Mouse (Mus musculus) CH12.LX (cell line): ENCODE results near the gene Mef2a. TPM values are rescaled to one million over a fixed set of nuclear protein-coding genes. Genes with fewer than 3 reads are reported as not detected.

ENCODE experiments used
- DNase-seq: peaks from one replicate; pipeline ENCODE4 v3.0.0-alpha.2; 2013; ENCODE audit errors: extremely low read depth
- H3K27ac ChIP-seq: 2 replicates; pipeline ENCODE4 v1.5.1; 2012; ENCODE audit warnings: low read depth, mild to moderate bottlenecking, control low read depth, moderate library complexity; ENCODE audit not compliant: insufficient read depth
- H3K27me3 ChIP-seq: replicated peaks from 2 replicates; pipeline ENCODE3; 2012; ENCODE audit warnings: inconsistent platforms
- H3K36me3 ChIP-seq, 2 experiments: replicated peaks in 1 of 2; 2 replicates each; pipeline versions ENCODE3 to v1.6.1; 2012; ENCODE audit warnings: inconsistent platforms in 1 of 2, low read length in 1 of 2, mild to moderate bottlenecking in 1 of 2, mixed read lengths in 1 of 2, moderate library complexity in 1 of 2; ENCODE audit not compliant: control insufficient read depth in 1 of 2, insufficient read depth in 1 of 2
- H3K4me1 ChIP-seq, 2 experiments: 2 replicates each; pipeline ENCODE4 v1.6.1; 2012; ENCODE audit warnings: inconsistent platforms in 1 of 2, moderate library complexity in 1 of 2; ENCODE audit not compliant: insufficient read depth in 2 of 2, control insufficient read depth in 1 of 2
- H3K4me2 ChIP-seq: 2 replicates; pipeline ENCODE4 v1.6.1; 2012; ENCODE audit warnings: low read depth, mild to moderate bottlenecking, control low read depth; ENCODE audit not compliant: poor library complexity, insufficient read depth, severe bottlenecking
- H3K4me3 ChIP-seq, 3 experiments: fragments of 150-350 bp in 1 of 3; sonication (generic) in 1 of 3; replicated peaks in 1 of 3; 2 replicates each; pipeline versions ENCODE3 to v1.5.1; 2011 to 2012; ENCODE audit warnings: low read depth in 2 of 3, low read length in 2 of 3, mild to moderate bottlenecking in 2 of 3, moderate library complexity in 2 of 3, control low read depth in 1 of 3, improper control_type of control experiment in 1 of 3, inconsistent platforms in 1 of 3, mixed read lengths in 1 of 3; ENCODE audit not compliant: poor library complexity in 1 of 3
- H3K79me2 ChIP-seq: replicated peaks from 2 replicates; pipeline ENCODE4 v1.6.1; 2012; ENCODE audit warnings: mild to moderate bottlenecking, moderate library complexity; ENCODE audit not compliant: control insufficient read depth, poor library complexity, insufficient read depth, severe bottlenecking; ENCODE audit errors: extremely low read depth
- H3K9ac ChIP-seq: 2 replicates; pipeline ENCODE4 v1.6.1; 2012; ENCODE audit warnings: low read depth, mild to moderate bottlenecking, control low read depth, moderate library complexity; ENCODE audit not compliant: insufficient read depth
- H3K9me3 ChIP-seq: replicated peaks from 2 replicates; pipeline ENCODE3; 2012; ENCODE audit warnings: low read length, inconsistent platforms, mixed read lengths
- GABPA ChIP-seq: IDR thresholded peaks from 2 replicates; pipeline ENCODE4 v1.6.1; 2012; ENCODE audit warnings: low read depth, low read length, improper control_type of control experiment, inconsistent platforms; ENCODE audit not compliant: insufficient replicate concordance
- HCFC1 ChIP-seq: IDR thresholded peaks from 2 replicates; pipeline ENCODE4 v1.6.1; 2012; ENCODE audit warnings: low read depth, mild to moderate bottlenecking, inconsistent platforms, low read length, improper control_type of control experiment
- JUND ChIP-seq: conservative IDR thresholded peaks from 2 replicates; pipeline ENCODE4 v1.6.1; 2011; ENCODE audit warnings: low read depth, low read length, improper control_type of control experiment
- KAT2A ChIP-seq: IDR thresholded peaks from 2 replicates; pipeline ENCODE4 v1.6.1; 2012; ENCODE audit warnings: low read length, improper control_type of control experiment, inconsistent platforms; ENCODE audit not compliant: insufficient replicate concordance
- MAFK ChIP-seq: IDR thresholded peaks from 2 replicates; pipeline ENCODE4 v1.6.1; 2011; ENCODE audit warnings: low read length, improper control_type of control experiment; ENCODE audit not compliant: insufficient replicate concordance
- MAZ ChIP-seq: IDR thresholded peaks from 2 replicates; pipeline ENCODE4 v1.6.1; 2012; ENCODE audit warnings: low read depth, mild to moderate bottlenecking, inconsistent platforms, low read length, improper control_type of control experiment, moderate library complexity
- MYC ChIP-seq: IDR thresholded peaks from 2 replicates; pipeline ENCODE4 v1.6.1; 2011; ENCODE audit warnings: low read depth, mild to moderate bottlenecking, improper control_type of control experiment, low read length
- RAD21 ChIP-seq: IDR thresholded peaks from 2 replicates; pipeline ENCODE4 v1.6.1; 2011; ENCODE audit warnings: low read depth, mild to moderate bottlenecking, low read length, improper control_type of control experiment, moderate library complexity
- SIN3A ChIP-seq: IDR thresholded peaks from 2 replicates; pipeline ENCODE4 v1.6.1; 2012; ENCODE audit warnings: low read length, improper control_type of control experiment, inconsistent platforms
- USF2 ChIP-seq: conservative IDR thresholded peaks from 2 replicates; pipeline ENCODE4 v1.6.1; 2011; ENCODE audit warnings: low read depth, low read length, improper control_type of control experiment
- ZC3H11A ChIP-seq: IDR thresholded peaks from 2 replicates; pipeline ENCODE4 v1.6.1; 2012; ENCODE audit warnings: low read depth, mild to moderate bottlenecking, inconsistent platforms, low read length, improper control_type of control experiment
- ZNF384 ChIP-seq: IDR thresholded peaks from 2 replicates; pipeline ENCODE4 v1.6.1; 2012; ENCODE audit warnings: low read depth, low read length, improper control_type of control experiment, inconsistent platforms
- dilution Hi-C: fragments of 300-500 bp; cut with MboI; formaldehyde crosslinking; loops from 2 replicates; pipeline ENCODE4 v1.14.3; 2020; ENCODE audit warnings: low sequenced_read_pairs; ENCODE audit not compliant: extremely low pct_unique_long_range_greater_than_20kb, extremely low pct_ligation_motif_present
- in situ Hi-C: fragments of 300-500 bp; cut with MboI; formaldehyde crosslinking; loops from 3 replicates; pipeline ENCODE4 v1.14.3; 2019; ENCODE audit warnings: low sequenced_read_pairs, low pct_ligation_motif_present, low pct_unique_long_range_greater_than_20kb, mixed read lengths
- polyA plus RNA-seq: library from polyadenylated mRNA; unstranded; fragments of >175 nt; gene quantifications from 2 replicates; pipeline ENCODE4 v1.2.1, GENCODE M21; 2012; ENCODE audit warnings: low read depth; ENCODE audit not compliant: insufficient read length
- total RNA-seq, 2 experiments: library from RNA; depleted of rRNA; stranded (reverse); fragments of 300-350 nt in 1 of 2; fragments of >200 nt in 1 of 2; gene quantifications; 2 replicates each; pipeline ENCODE4 v1.2.3; 2012 to 2014

Gene Mef2a
- total and polyA plus RNA-seq, 3 experiments: 40.1 to 100 (median 42.2) TPM

DNA sequence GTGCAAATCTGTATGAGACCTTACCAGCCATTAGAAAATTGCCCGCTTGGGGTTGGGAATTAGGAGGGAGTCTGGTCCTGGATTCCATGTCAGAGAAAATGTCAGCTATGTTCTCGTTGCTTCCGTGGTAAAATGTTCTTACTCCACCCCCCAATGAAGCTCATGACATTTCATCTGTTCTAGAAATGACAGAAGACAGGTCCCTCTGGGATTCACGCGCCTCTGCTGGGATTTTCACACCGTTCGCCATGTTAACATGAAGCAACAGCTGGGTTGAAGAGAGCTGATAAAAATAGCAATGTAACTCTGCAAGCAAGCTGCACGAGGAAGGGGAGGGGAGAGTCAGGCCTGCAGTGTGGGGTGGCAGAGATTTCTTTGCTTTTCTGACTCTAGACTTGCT is 42.1 kb upstream of the Mef2a start (continued):
- TF ChIP-seq MYC: peak; percentile 96
- peak; percentile 86 for TF ChIP-seq KAT2A
- no peak; the same call in 1 of the 2 replicates for TF ChIP-seq USF2
- peak; percentile 97 for TF ChIP-seq JUND
- TF ChIP-seq RAD21: peak; percentile 23
- peak; percentile 60 for TF ChIP-seq HCFC1
- TF ChIP-seq ZNF384: peak; percentile 43; the same call in 1 of the 2 replicates
- no peak for TF ChIP-seq GABPA

DNA sequence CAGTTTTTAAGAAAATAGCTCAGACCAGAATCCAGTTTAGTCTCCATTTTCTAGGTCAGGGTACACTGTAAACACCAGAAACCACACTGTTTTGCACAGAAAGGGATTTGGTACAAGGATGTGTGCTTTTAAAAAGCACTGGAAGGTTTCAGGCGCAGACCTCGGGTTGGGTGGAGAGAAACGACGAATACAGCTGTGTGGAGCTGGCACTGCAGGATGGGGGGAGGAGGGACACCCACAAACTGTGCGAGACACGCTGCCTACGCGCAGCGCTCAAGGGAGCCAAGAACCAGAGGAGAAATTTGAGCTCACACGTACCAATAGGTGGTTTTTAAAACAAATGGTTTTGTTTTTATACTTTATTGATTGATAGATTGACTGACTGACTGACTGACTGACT is 40.0 kb upstream of the Mef2a start:
- Histone ChIP-seq H3K9me3 (no peaks in the 10 kb centered on the region), H3K4me3 (no peak overlapping the region)
- in situ Hi-C loops: no loop called here
- TF ChIP-seq SIN3A (no peak), ZC3H11A (no peak)
- TF ChIP-seq, all 38 proteins: peak for 0
- dilution Hi-C loops: no loop called here
- Histone ChIP-seq H3K4me1 (peaks cover 19 to 21% of the 10 kb centered on the region in 2 experiments; a peak in 3 of 4 replicates), H3K27me3 (no peaks in the 10 kb centered on the region), H3K27ac (no peak overlapping the region; the same call in 1 of the 2 replicates), H3K79me2 (no peaks in the 10 kb centered on the region; the same call in 1 of the 2 replicates), H3K36me3 (no peaks in the 10 kb centered on the region), H3K4me2 (0 out of 2 replicates have a peak overlapping the region, but pooled peaks have one; percentile 29), H3K9ac (no peak overlapping the region)
- no peak for DNase-seq

- Histone ChIP-seq H3K36me3 (no peaks in the 10 kb centered on the region), H3K79me2 (no peaks in the 10 kb centered on the region), H3K9me3 (peaks cover 7% of the 10 kb centered on the region)
- no peak for DNase-seq
- TF ChIP-seq MYC (no peak), JUND (no peak), MAZ (no peak)
- TF ChIP-seq, all 38 proteins: peak for 0
- Histone ChIP-seq H3K27ac (no peak overlapping the region), H3K9ac (no peak overlapping the region), H3K4me2 (no peak overlapping the region), H3K27me3 (no peaks in the 10 kb centered on the region), H3K4me3 (no peak overlapping the region), H3K4me1 (peaks cover 13 to 32% of the 10 kb centered on the region in 2 experiments)
- in situ Hi-C loops: no loop called here
- dilution Hi-C loops: no loop called here
Measured at GRCm38 (mm10) chr7:67407019-67407418, 34.4 kb upstream of the Mef2a start.

DNA sequence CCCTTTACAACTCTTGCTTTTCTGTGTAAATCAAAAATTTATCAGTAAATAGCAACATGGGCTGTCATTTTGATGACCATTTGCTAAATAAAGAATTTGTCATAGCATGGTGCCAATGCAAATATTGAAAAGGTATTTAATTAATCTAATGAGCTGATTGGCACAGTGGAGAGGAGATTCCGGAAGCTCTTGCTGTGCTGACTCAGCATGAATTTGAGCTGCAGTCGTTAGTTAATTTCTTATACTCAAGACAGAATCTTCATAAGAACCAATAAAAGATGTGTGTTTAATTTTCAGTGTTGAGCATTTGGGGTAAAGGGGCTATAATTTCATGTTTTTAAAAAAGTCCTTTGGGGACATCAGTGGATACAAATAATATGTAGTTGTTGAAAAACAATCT is 31.5 kb upstream of the Mef2a start:
- dilution Hi-C loops (no loop called here), in situ Hi-C loops (no loop called here)
- no peak overlapping the region for H3K4me2 ChIP-seq
- H3K4me3 ChIP-seq: no peak overlapping the region
- H3K9me3 ChIP-seq: peaks cover 7% of the 10 kb centered on the region
- no peaks in the 10 kb centered on the region for H3K36me3 ChIP-seq
- H3K27me3 ChIP-seq: no peaks in the 10 kb centered on the region
- no peak overlapping the region for H3K27ac ChIP-seq
- no peak overlapping the region for H3K9ac ChIP-seq
- no peak for DNase-seq
- H3K79me2 ChIP-seq: no peaks in the 10 kb centered on the region
- TF ChIP-seq MAFK (peak; percentile 88), USF2 (no peak)
- TF ChIP-seq, all 38 proteins: peak for 1
- H3K4me1 ChIP-seq: peaks cover 20 to 56% of the 10 kb centered on the region in 2 experiments
